Mouse (Mus musculus): Measurements from ENCODE around the gene Npas1. TPM values are rescaled to one million over a fixed set of nuclear protein-coding genes. Genes with fewer than 3 reads are reported as not detected.

Gene Npas1
- polyA plus RNA-seq, 1 experiment: not detected

GRCm38 (mm10) chr7:16411100-16411499 is 66.4 kb downstream of the Npas1 start:
- peaks cover 23% of the 10 kb centered on the region for H3K4me1 ChIP-seq (ENCODE audit: control insufficient read depth, insufficient read depth, low read length)
- no peak overlapping the region for H3K4me3 ChIP-seq (ENCODE audit: insufficient read depth, low read length)
- H3K27ac ChIP-seq (ENCODE audit: insufficient read depth, low read depth, low read length): no peak overlapping the region

GRCm38 (mm10) chr7:16406978-16407377 is 70.5 kb downstream of the Npas1 start:
- H3K4me1 ChIP-seq (ENCODE audit: control insufficient read depth, insufficient read depth, low read length): peaks cover 38% of the 10 kb centered on the region
- no peak overlapping the region for H3K4me3 ChIP-seq (ENCODE audit: insufficient read depth, low read length)
- no peak overlapping the region for H3K27ac ChIP-seq (ENCODE audit: insufficient read depth, low read depth, low read length)
- TF ChIP-seq CTCF (IDR thresholded peaks at IDR 0.05; ENCODE audit: low read depth, low read length): no peak
- TF ChIP-seq POLR2A (IDR thresholded peaks at IDR 0.05; ENCODE audit: borderline replicate concordance, low read depth, low read length): no peak

More at GRCm38 (mm10) chr7:16411100-16411499, 66.4 kb downstream of the Npas1 start:
- TF ChIP-seq CTCF (IDR thresholded peaks at IDR 0.05; ENCODE audit: low read depth, low read length): no peak
- TF ChIP-seq POLR2A (IDR thresholded peaks at IDR 0.05; ENCODE audit: borderline replicate concordance, low read depth, low read length): no peak

Other genes with a start within 250 kb of the Npas1 start
- gene C5ar2, start 233.6 kb downstream of the Npas1 start, polyA plus RNA-seq (2012; ENCODE audit: insufficient read depth, insufficient read length, missing spikeins): 18.4 and 18.5 TPM in 2 replicates
- 463 and 511 TPM in 2 replicates for gene C5ar1, start 218.2 kb downstream of the Npas1 start, polyA plus RNA-seq (2012; ENCODE audit: insufficient read depth, insufficient read length, missing spikeins)
- gene Inafm1, start 204.1 kb downstream of the Npas1 start, polyA plus RNA-seq (2012; ENCODE audit: insufficient read depth, insufficient read length, missing spikeins): 11.7 and 14.0 TPM in 2 replicates
- 143 and 146 TPM in 2 replicates for gene Ccdc9, start 190.9 kb downstream of the Npas1 start, polyA plus RNA-seq (2012; ENCODE audit: insufficient read depth, insufficient read length, missing spikeins)
- 26.6 and 27.6 TPM in 2 replicates for gene Bbc3, start 169.3 kb downstream of the Npas1 start, polyA plus RNA-seq (2012; ENCODE audit: insufficient read depth, insufficient read length, missing spikeins)
- 57.2 and 59.3 TPM in 2 replicates for gene Sae1, start 89.9 kb downstream of the Npas1 start, polyA plus RNA-seq (2012; ENCODE audit: insufficient read depth, insufficient read length, missing spikeins)
- gene Zc3h4, start 76.8 kb downstream of the Npas1 start, polyA plus RNA-seq (2012; ENCODE audit: insufficient read depth, insufficient read length, missing spikeins): 30.4 and 31.9 TPM in 2 replicates
- gene Tmem160, start 24.9 kb downstream of the Npas1 start, polyA plus RNA-seq (2012; ENCODE audit: insufficient read depth, insufficient read length, missing spikeins): 43.4 and 51.6 TPM in 2 replicates
- gene Arhgap35, start 137.3 kb upstream of the Npas1 start, polyA plus RNA-seq (2012; ENCODE audit: insufficient read depth, insufficient read length, missing spikeins): 4.8 and 5.4 TPM in 2 replicates
- not detected in 2 replicates for gene Ceacam15, start 198.0 kb upstream of the Npas1 start, polyA plus RNA-seq (2012; ENCODE audit: insufficient read depth, insufficient read length, missing spikeins)
- gene Ceacam9, start 244.2 kb upstream of the Npas1 start, polyA plus RNA-seq (2012; ENCODE audit: insufficient read depth, insufficient read length, missing spikeins): not detected in 2 replicates

Measured in bone marrow macrophage, adult 2 months (primary cell).